In the genomic region with DNA sequence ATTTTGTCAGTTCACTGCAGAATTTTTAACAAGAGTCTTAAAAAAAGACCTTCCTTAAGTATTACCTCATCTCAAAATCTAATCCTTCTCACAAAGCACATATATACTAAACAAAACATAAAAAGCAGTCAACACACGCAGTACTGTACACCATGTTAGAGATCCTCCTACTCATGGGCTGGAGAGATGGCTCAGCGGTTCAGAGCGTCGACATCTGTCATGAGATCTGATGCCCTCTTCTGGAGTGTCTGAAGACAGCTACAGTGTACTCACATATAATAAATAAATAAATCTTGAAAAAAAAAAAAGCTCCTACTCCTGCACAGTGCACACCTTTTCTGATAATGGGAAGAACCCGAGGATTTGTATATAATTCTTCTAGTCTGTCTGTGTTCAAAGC, we compare ENCODE assay signal across 24 mouse cellular contexts. TPM values are rescaled to one million over a fixed set of nuclear protein-coding genes. Genes with fewer than 3 reads are reported as not detected.
DNase-seq lines count a peak whose midpoint lies in the region; ATAC-seq and TF ChIP-seq lines count a peak whose summit lies in the region.
"Had no signal": no experiment of that assay in that cellular context is flagged by ENCODE, and none has a peak within 500 bp of the region (broad histone marks: within the 10 kb centered on the region; RNA-seq: fewer than 3 reads in every experiment).

No protein-coding gene starts in this region.

- TF ChIP-seq CTCF in intestine, postnatal 0 days (IDR thresholded peaks at IDR 0.05; ENCODE audit: low read depth), result peak; percentile 12; the same call in 1 of the 2 replicates

- H3K9me3 ChIP-seq in intestine, postnatal 0 days (ENCODE audit: control insufficient read depth), result no peaks in the 10 kb centered on the region
- H3K9me3 ChIP-seq in intestine, embryonic 15.5 days, result no peaks in the 10 kb centered on the region
- no peaks in the 10 kb centered on the region for H3K9me3 ChIP-seq in liver, embryonic 13.5 days (replicated peaks)
- no peaks in the 10 kb centered on the region for H3K9me3 ChIP-seq in liver, embryonic 11.5 days (ENCODE audit: control insufficient read depth, low read length)
- H3K9me3 ChIP-seq: forebrain, embryonic 10.5 days; forebrain, embryonic 13.5 days; hindbrain, embryonic 10.5 days; hindbrain, embryonic 13.5 days had no signal

- DNase-seq in liver, embryonic 13.5 days, result no peak
- DNase-seq in liver, embryonic 11.5 days (ENCODE audit: low spot score), result no peak
- peak; percentile 43 for DNase-seq in brain, adult 2 months (ENCODE audit: low read depth, low spot score)
- DNase-seq in lung, adult 18-20 months, result no peak
- DNase-seq in thymus, postnatal 25 days, result no peak
- DNase-seq: adrenal gland, adult 2 months; adrenal gland, postnatal 14 days; cerebellum, adult 11-12 months; cerebellum, adult 8-10 months; cerebellum, postnatal 10 days; cerebellum, postnatal 36 days; embryo, embryonic 11 days; gastrocnemius, postnatal 10 days; gastrocnemius, postnatal 36 days; heart, postnatal 36 days had no signal

- no peak for ATAC-seq in intestine, postnatal 0 days
- ATAC-seq in intestine, embryonic 15.5 days, result no peak
- 0 out of 2 replicates have a peak, but pooled peaks have one; percentile 36 for ATAC-seq in liver, embryonic 13.5 days (ENCODE audit: low read depth)
- ATAC-seq in liver, embryonic 11.5 days (replicated peaks; ENCODE audit: low FRiP score), result no peak
- ATAC-seq: forebrain, embryonic 13.5 days; forebrain, embryonic 16.5 days; hindbrain, embryonic 16.5 days had no signal

- H3K4me1 ChIP-seq in intestine, postnatal 0 days (replicated peaks; ENCODE audit: control insufficient read depth, insufficient read depth, low read length), result no peaks in the 10 kb centered on the region
- H3K4me1 ChIP-seq in intestine, embryonic 15.5 days (replicated peaks), result no peaks in the 10 kb centered on the region; the same call in 1 of the 2 replicates
- H3K4me1 ChIP-seq in liver, embryonic 13.5 days (replicated peaks), result peaks cover 37% of the 10 kb centered on the region
- H3K4me1 ChIP-seq in liver, embryonic 11.5 days (replicated peaks; ENCODE audit: control insufficient read depth, insufficient read depth, low read length), result 0 out of 2 replicates have a peak, but pooled peaks cover 5% of the 10 kb centered on the region

- H3K9ac ChIP-seq in intestine, postnatal 0 days (ENCODE audit: low read depth, low read length), result no peak overlapping the region
- no peak overlapping the region for H3K9ac ChIP-seq in intestine, embryonic 15.5 days
- no peak overlapping the region for H3K9ac ChIP-seq in liver, embryonic 13.5 days
- no peak overlapping the region for H3K9ac ChIP-seq in liver, embryonic 11.5 days (ENCODE audit: low read depth, low read length)
- H3K9ac ChIP-seq: forebrain, embryonic 13.5 days; hindbrain, embryonic 13.5 days had no signal

- H3K4me3 ChIP-seq in intestine, postnatal 0 days (ENCODE audit: low read depth, low read length), result no peak overlapping the region
- H3K4me3 ChIP-seq in intestine, embryonic 15.5 days (replicated peaks), result no peak overlapping the region
- no peak overlapping the region for H3K4me3 ChIP-seq in liver, embryonic 13.5 days (replicated peaks)
- H3K4me3 ChIP-seq in liver, embryonic 11.5 days (ENCODE audit: low read depth, low read length), result no peak overlapping the region
- H3K4me3 ChIP-seq: forebrain, embryonic 10.5 days; forebrain, embryonic 13.5 days; hindbrain, embryonic 10.5 days; hindbrain, embryonic 13.5 days had no signal

- no peaks in the 10 kb centered on the region for H3K27me3 ChIP-seq in intestine, postnatal 0 days (replicated peaks; ENCODE audit: control insufficient read depth, insufficient read depth, low read length)
- no peaks in the 10 kb centered on the region for H3K27me3 ChIP-seq in intestine, embryonic 15.5 days (replicated peaks)
- H3K27me3 ChIP-seq in liver, embryonic 13.5 days, result no peaks in the 10 kb centered on the region
- H3K27me3 ChIP-seq in liver, embryonic 11.5 days (replicated peaks; ENCODE audit: control insufficient read depth, insufficient read depth, low read length), result no peaks in the 10 kb centered on the region
- H3K27me3 ChIP-seq: forebrain, embryonic 13.5 days; hindbrain, embryonic 13.5 days had no signal

- H3K27ac ChIP-seq in intestine, postnatal 0 days (ENCODE audit: low read depth, low read length), result no peak overlapping the region
- H3K27ac ChIP-seq in intestine, embryonic 15.5 days, result no peak overlapping the region
- H3K27ac ChIP-seq in liver, embryonic 13.5 days, result no peak overlapping the region
- H3K27ac ChIP-seq in liver, embryonic 11.5 days (ENCODE audit: low read depth, low read length), result no peak overlapping the region
- H3K27ac ChIP-seq: forebrain, embryonic 10.5 days; forebrain, embryonic 13.5 days; hindbrain, embryonic 10.5 days; hindbrain, embryonic 13.5 days had no signal

- H3K36me3 ChIP-seq in intestine, postnatal 0 days (ENCODE audit: control insufficient read depth, insufficient read depth), result no peaks in the 10 kb centered on the region
- no peaks in the 10 kb centered on the region for H3K36me3 ChIP-seq in intestine, embryonic 15.5 days
- H3K36me3 ChIP-seq in liver, embryonic 13.5 days, result no peaks in the 10 kb centered on the region
- H3K36me3 ChIP-seq in liver, embryonic 11.5 days (ENCODE audit: control insufficient read depth, insufficient read depth, low read length), result no peaks in the 10 kb centered on the region
- H3K36me3 ChIP-seq: forebrain, embryonic 10.5 days; hindbrain, embryonic 10.5 days; hindbrain, embryonic 13.5 days had no signal

- no peak overlapping the region for H3K4me2 ChIP-seq in intestine, postnatal 0 days (replicated peaks; ENCODE audit: low read depth)
- no peak overlapping the region for H3K4me2 ChIP-seq in intestine, embryonic 15.5 days (replicated peaks)
- no peak overlapping the region for H3K4me2 ChIP-seq in liver, embryonic 13.5 days
- H3K4me2 ChIP-seq in liver, embryonic 11.5 days, result no peak overlapping the region
- H3K4me2 ChIP-seq: forebrain, embryonic 13.5 days; heart, embryonic 11.5 days; hindbrain, embryonic 13.5 days had no signal

- WGBS in intestine, postnatal 0 days, result 65% methylated on average over 5 of the region's 5 CpGs
- 73% methylated on average over 5 of the region's 5 CpGs for WGBS in intestine, embryonic 15.5 days
- 66% methylated on average over 5 of the region's 5 CpGs for WGBS in liver, embryonic 13.5 days (ENCODE audit: insufficient replicate concordance)
- WGBS in liver, embryonic 11.5 days, result 82% methylated on average over 5 of the region's 5 CpGs

RNA-seq across cellular contexts. Expression of gene Sfmbt1, which starts 7.8 kb away (rescaled TPM):
- 11.4 and 14.6 TPM in 2 replicates for polyA plus RNA-seq in intestine, postnatal 0 days (2015; fragmentation: Nextera tagmentation; extraction: Ambion mirVana)
- 11.4 and 12.3 TPM in 2 replicates for polyA plus RNA-seq in intestine, embryonic 15.5 days (2015; fragmentation: Nextera tagmentation; extraction: Ambion mirVana)
- polyA plus RNA-seq in liver, embryonic 13.5 days (2015; fragmentation: Nextera tagmentation; extraction: Ambion mirVana), result 13.3 and 15.2 TPM in 2 replicates
- 23.0 and 24.5 TPM in 2 replicates for polyA plus RNA-seq in liver, embryonic 11.5 days (2014; fragmentation: Nextera tagmentation; extraction: Ambion mirVana)
